Mouse (Mus musculus): Measurements from ENCODE around the gene Kat6b.
A peak's percentile ranks its signal among the peaks of the same experiment; 100 is the strongest.

Gene Kat6b

DNA sequence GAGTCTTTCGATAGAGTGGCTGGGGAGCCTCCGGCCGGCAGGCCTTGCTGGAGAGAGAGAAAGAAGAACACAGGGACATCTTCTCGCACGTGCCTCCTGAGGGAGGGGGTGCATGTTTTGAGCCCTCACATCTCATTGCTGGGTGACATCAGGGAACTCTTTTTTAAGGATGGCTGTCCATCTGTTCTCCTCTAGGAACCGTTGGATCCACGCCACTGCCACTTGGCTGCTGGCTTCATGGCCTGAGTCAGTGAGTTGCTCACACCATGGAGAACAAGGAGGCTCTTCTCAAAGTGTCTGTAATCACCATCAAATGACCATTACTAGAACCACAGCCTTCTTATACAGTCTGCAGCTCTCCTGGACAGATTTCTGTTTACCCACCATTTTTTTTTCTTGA is 108.4 kb downstream of the Kat6b start:
- DNase-seq (ENCODE audit: inconsistent age in 2 of 2, low spot score in 1 of 2) = no peak

GRCm38 (mm10) chr14:21590205-21590604 is 109.0 kb downstream of the Kat6b start:
- DNase-seq (ENCODE audit: inconsistent age in 2 of 2, low spot score in 1 of 2) = no peak

- no peak for DNase-seq (ENCODE audit: inconsistent age in 2 of 2, low spot score in 1 of 2)
These were observed 110.9 kb downstream of the Kat6b start for GRCm38 (mm10) chr14:21592152-21592551.

DNA sequence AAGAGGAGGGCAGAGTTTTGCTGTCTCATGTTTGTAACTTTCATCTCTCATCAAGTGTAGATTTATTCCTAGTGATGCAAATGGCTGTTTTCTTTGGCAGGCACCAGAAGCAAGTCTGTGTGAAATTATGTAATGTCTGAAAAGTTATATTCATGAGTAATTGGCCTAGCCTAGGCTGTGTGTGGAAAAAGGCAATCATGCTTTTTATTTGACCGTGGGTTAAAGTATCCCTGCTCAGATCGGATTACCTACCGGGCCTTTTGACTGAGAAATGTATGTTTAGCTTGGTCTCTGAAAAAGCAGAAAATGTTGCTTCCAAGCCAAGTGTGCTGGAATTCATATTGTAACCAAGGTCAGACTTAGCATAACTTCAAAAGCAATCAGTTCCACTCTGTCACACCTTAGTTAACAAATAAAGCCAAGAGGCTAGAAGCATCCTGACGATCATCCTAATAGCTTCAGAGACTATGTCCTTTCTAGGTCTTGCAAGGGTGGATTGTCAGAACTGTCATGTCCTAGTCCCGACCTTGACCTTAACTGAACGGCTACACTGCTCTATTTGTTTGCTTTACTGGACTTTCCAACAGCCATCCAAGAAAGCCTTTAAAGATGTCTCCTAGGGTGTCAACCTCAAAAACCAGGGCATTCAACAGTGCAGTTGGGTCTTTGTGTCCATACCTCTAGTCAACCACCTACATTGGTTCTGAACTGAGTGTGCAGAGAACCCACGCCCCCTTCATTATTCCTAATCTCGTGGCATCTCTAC is 111.9 kb downstream of the Kat6b start:
- peak; percentile 32 to 79 for DNase-seq (ENCODE audit: inconsistent age in 2 of 2, low spot score in 1 of 2)

DNA sequence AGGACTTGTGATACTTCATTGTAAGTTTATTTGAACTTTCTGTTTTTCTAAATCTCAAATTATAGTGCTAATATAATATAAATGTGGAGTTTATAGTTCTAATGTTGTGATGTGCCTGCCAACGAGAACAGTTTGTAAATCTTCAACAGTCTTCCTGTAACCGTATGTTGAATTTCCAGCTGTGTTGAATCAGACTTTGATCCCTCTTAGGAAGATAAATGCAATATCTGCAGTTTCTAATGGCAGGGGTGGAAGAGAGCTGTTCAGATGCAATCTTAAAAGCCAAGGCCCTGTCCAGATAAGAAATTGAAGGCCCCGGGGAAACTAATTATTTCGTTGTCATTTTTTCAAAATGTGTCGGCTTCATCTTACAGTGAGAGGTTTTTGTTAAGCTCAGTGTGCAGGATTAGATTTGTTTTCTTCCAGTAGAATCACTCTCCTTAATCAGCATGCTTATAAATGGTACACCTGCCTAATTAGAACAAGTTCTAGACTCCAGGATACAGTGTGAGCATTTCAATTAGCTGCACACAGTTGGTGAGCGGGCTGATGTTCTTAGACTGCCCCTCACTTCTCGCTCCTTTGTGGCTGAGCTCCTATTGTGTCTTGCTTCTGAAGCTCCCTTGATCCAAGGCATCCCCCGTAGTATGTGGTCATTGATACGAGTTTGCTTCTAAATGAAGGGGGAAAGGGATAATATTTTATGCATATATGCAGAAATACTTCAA is 118.4 kb downstream of the Kat6b start:
- DNase-seq (ENCODE audit: inconsistent age in 2 of 2, low spot score in 1 of 2) = peak in 1 of 2 experiments; percentile 68

DNA sequence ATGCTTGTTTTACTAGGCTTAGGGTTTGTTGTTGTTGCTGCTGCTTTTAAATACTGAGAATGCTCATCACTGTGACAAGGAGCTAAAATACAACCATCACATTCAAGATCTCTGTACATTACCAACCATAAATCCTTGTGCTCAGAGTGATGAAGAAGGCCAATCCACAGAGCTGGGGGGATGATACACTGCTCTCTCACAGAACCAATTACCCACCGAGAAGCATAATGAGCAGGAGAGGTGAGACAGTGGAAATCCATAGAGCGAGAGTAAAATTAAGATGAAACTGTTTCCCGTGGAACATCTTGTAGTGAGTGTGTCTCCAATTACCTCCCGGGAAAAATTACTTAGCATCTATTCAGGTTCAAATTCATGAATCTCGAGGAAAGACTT is 118.9 kb downstream of the Kat6b start:
- no peak for DNase-seq (ENCODE audit: inconsistent age in 2 of 2, low spot score in 1 of 2)

- DNase-seq (ENCODE audit: inconsistent age in 2 of 2, low spot score in 1 of 2) = peak in 1 of 2 experiments; percentile 60
These were observed 119.4 kb downstream of the Kat6b start for GRCm38 (mm10) chr14:21600628-21601027.

GRCm38 (mm10) chr14:21602166-21602565 is 120.9 kb downstream of the Kat6b start:
- DNase-seq (ENCODE audit: inconsistent age in 2 of 2, low spot score in 1 of 2) = no peak

- DNase-seq (ENCODE audit: inconsistent age in 2 of 2, low spot score in 1 of 2) = peak in 1 of 2 experiments; percentile 16
These were observed 121.7 kb downstream of the Kat6b start for GRCm38 (mm10) chr14:21602937-21603336.

DNA sequence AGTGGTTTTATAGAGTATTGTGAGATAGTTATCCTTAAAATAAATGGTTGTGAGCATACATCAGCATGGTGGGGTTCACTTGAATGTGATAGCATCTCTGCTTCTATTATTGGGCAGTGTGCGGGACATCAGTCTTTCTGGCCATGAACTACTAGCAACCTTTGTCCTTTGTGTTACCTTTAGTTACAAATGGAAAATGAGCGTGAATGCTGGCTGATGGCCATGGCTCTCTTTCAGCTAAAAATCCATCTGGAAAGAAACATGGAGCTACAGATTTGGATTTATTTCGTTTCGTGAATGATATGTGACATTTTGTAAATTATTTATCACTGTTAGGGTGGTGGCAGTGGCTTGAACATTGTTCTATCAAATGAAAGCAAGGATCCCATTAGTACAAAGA is 126.5 kb downstream of the Kat6b start:
- DNase-seq (ENCODE audit: inconsistent age in 2 of 2, low spot score in 1 of 2) = no peak

- peak in 1 of 2 experiments; percentile 49 for DNase-seq (ENCODE audit: inconsistent age in 2 of 2, low spot score in 1 of 2)
These were observed 127.7 kb downstream of the Kat6b start for GRCm38 (mm10) chr14:21608886-21609285.

DNA sequence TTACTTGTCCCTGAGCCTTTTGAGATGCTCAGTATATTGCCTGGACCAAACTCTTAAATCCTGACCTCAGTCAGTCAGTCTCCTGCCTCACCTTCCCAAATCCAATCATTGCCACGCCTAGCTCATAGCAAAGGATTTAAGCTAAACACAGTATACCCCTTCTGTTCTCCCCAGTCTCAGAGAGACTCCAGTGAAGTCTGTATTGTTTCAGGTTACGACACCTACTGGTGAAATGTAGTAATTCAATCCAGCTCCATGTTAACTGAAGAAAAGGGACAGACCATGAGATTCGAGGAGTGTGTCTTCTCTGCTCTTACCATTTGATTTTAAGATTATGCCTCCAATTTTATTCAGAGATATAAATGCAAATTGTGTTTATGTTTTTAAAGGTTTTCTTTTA is 129.0 kb downstream of the Kat6b start:
- peak in 1 of 2 experiments; percentile 85 for DNase-seq (ENCODE audit: inconsistent age in 2 of 2, low spot score in 1 of 2)

GRCm38 (mm10) chr14:21613031-21613430 is 131.8 kb downstream of the Kat6b start:
- DNase-seq (ENCODE audit: inconsistent age in 2 of 2, low spot score in 1 of 2) = no peak

DNA sequence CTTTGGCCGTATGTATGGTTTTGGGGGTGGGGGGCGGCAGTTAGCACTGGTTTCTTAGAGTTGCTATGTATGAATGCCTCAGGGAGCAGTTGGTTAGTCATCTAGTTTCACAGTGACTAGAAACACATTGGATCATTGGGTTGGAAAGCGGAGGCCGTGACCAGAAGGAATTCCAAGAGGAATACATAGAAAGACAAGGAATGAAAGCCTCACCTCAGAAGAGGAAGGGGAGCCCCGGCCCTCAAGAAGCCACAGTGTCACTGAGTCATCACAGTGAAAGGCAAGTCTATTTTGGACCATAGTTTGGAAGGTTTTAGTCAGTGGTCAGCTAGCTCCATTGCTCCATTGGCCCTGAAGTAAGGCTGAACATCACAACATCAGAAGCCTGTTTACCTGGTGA is 132.9 kb downstream of the Kat6b start:
- DNase-seq (ENCODE audit: inconsistent age in 2 of 2, low spot score in 1 of 2) = no peak

- no peak for DNase-seq (ENCODE audit: inconsistent age in 2 of 2, low spot score in 1 of 2)
These were observed 134.6 kb downstream of the Kat6b start for GRCm38 (mm10) chr14:21615853-21616252.

- no peak for DNase-seq (ENCODE audit: inconsistent age in 2 of 2, low spot score in 1 of 2)
These were observed 136.2 kb downstream of the Kat6b start for GRCm38 (mm10) chr14:21617221-21617980.

DNA sequence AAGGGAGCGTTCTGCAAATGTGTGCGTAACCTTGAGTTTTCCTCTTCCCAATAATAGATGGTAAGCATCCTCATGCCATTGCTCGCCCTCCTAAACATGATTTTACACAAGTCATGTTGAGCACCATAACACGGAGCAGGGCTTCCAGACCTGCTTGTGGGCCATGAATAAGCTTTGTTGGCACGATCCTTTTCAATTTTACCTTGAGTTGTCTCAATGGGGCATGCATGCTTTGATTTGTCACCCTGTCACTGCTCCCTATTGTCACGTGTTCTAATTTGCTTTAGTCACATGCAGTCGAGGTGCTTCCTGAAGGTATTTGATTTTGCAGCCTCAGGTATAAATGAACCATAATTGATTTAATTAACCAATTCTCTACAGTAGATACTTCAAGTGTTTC is 138.7 kb downstream of the Kat6b start:
- peak; percentile 22 to 78 for DNase-seq (ENCODE audit: inconsistent age in 2 of 2, low spot score in 1 of 2)

- no peak for DNase-seq (ENCODE audit: inconsistent age in 2 of 2, low spot score in 1 of 2)
These were observed 144.7 kb downstream of the Kat6b start for GRCm38 (mm10) chr14:21625946-21626345.

DNA sequence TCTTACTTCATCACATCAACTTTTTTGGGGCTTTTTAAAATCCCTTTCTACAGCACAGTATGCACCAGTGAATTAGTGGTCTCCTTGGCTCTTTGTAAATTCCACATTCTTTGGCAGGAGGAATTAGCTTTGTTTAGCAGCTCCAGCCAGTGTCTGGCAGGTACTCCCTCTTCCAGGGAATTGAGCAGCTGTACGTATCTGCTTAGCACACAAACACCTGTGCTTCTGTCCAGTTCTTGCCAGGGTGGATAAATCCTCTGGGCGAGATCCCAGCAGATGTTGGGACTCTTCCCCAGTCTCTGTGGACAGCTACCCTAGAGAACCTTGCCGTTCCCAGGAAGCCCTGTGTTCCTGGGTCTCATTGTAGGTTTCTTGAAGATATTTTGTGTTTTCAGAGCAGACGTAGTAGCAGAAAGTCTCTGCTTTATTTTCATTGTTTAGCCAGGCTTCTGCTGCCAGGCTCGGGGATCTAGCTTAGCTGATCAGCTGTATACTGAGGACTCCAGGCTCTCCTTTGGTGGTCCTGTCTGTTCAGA is 150.5 kb downstream of the Kat6b start:
- DNase-seq (ENCODE audit: inconsistent age in 2 of 2, low spot score in 1 of 2) = no peak

GRCm38 (mm10) chr14:21636548-21636947 is 155.3 kb downstream of the Kat6b start:
- no peak for DNase-seq (ENCODE audit: inconsistent age in 2 of 2, low spot score in 1 of 2)

GRCm38 (mm10) chr14:21640806-21641435 is 159.7 kb downstream of the Kat6b start:
- DNase-seq (ENCODE audit: inconsistent age in 2 of 2, low spot score in 1 of 2) = no peak

Measured in adrenal gland, adult (tissue).